Mouse (Mus musculus) lung, postnatal 25 days (tissue): ENCODE data around the gene Slco1c1.
A peak's percentile ranks its signal among the peaks of the same experiment; 100 is the strongest.

Source experiments
- DNase-seq: peaks from one replicate; pipeline ENCODE4 v3.0.0; 2022; ENCODE audit warnings: low spot score

Slco1c1 gene

GRCm38 (mm10) chr6:141523747-141524640 is at the start of gene Slco1c1:
Gene Slco1c1 (plus strand): TSS chr6:141524368.
- DNase-seq, result no peak

GRCm38 (mm10) chr6:141474696-141475095 is 49.5 kb upstream of the Slco1c1 start:
- no peak for DNase-seq

DNA sequence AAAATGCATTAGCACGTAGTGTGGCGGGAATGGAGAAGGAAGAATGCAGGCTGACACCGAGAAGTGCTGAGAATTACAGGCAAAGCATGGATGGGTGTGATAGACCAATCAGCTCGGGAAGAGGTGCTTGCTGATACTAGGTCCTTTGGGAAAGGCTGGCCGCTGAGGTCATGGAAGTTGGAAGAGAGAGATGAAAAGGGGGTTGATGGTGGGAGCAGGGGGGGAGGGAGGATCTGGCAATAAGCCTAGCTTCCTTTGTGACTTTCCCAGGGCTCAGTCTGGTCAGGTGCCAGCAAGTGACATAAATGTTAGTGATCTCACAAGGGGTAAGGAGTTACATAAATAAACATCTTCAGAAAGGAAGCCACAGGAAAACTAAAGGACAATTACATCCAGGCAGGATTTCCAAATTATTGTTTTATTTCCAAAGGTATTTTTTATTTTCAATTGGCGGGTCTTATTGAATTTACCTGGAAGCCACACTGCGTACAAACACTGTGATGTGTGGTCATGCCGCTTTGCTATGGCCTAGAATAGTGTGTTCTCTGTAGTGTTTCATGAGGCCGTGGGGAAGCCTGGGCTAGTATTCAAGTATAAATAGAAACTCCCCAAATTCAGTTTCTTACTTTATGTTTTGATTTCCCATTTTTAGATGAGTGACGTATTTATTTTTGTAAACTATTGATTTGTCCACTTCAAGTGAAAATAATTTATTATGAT is 38.7 kb upstream of the Slco1c1 start:
- peak; percentile 53 for DNase-seq

- no peak for DNase-seq
These were observed 36.9 kb upstream of the Slco1c1 start for GRCm38 (mm10) chr6:141487266-141487665.

DNA sequence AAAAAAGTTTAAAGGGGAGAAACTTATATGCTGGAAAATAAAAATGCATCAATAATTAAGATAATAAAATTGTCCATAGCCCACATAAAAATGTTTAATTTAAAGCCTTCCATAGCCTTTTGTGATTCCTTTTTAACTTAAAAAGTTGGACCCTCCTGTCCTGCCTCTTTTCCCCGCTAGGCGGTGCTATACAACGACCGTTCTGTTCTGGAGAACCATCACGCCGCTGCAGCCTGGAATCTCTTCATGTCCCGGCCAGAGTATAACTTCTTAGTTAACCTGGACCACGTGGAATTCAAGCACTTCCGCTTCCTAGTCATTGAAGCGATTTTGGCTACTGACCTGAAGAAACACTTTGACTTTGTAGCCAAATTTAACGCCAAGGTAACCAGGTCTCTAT is 35.5 kb upstream of the Slco1c1 start:
- peak; percentile 28 for DNase-seq

DNA sequence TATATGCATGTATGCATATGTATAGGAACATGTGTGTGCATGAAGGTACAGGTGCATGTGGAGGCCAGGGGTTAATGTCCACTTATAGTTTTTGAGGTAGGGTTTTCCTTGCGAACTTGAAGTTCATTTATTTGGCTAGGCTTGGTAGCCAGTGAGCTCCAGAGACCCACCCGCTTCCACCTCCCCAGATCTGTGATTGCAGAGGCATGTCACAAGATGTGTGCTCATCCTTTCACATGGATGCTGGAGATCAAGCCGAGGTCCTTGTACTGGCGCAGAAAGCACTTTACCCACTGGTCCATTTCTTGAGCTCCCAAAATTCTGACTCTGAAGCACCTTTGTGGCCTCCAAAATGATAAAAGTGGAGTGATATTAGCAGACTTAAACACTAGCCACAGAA is 29.3 kb upstream of the Slco1c1 start:
- no peak for DNase-seq

DNA sequence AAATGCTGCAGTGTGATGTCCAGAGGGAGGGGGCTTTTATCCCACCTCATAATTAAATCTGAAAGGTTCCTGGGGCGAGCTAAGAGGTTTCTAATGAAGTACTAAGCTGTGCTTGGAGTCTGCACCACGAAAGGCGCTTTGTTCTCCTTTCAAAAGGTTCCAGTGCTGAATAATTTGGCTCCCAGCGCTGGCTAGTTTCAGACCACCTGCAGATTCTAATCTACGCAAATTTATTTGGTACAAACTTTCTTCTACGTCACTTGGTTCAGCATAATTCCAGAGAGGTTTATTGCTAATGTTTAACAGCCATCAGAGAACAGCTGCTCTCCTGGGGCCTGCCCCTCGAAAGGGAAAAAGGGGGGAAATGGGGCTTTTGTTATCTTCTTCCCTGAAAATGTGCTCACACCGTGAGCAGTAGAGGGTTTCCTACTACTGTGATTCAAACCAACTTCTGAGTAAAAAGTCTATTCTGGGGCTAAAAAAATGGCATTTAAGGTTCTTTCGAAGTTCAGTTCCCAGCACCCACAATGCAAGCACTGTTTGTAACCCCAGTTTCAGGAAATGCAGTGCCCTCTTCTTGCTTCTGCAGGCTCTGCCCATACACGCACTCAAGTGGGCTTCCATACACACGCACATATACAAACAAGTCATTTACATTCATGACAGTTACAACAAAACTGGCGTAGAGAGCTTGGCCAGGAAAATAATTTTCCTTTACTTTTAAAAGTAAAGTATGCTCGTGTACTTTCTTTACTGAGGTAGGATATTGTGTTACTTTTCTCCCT is 28.3 kb upstream of the Slco1c1 start:
- no peak for DNase-seq

DNA sequence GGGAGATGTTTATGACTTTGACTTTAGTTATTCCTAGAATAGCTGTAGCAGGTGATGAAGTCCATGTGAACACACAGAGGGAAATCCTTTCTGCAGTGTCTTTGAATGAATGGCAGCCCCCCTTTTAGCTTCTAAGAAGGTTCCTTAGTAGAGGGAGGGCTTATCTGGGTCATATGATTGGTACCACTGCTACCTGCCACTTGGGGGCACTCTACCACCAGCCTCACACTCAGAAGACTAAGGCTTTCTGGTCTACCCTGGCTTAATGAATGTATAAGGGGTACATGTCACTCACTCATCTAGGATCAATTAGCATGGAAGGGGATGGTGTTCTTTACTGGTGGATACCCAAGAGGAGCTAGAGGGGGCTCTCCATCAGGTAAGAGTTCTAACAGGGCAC is 24.7 kb upstream of the Slco1c1 start:
- no peak for DNase-seq

GRCm38 (mm10) chr6:141501171-141501570 is 23.0 kb upstream of the Slco1c1 start:
- no peak for DNase-seq

- no peak for DNase-seq
These were observed 1.6 kb upstream of the Slco1c1 start for GRCm38 (mm10) chr6:141522541-141522940.

DNA sequence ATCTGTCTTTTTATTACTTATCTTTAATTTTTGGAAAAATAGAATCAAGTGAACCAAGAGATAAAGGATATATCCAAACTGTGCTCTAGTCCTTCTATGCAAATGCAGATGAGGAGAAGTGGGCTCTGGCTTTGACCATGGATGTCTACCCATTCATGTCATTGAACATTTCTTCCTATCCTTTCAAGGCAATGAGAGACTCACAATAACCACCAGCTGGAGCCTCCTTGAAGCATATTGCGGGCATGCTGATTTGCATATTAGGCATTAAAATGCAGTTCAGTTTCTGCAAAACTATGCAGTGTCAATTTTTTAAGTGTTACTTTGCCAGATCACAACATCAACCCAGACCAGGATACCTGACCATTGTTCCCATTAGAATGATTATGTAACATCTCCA is 1.6 kb downstream of the Slco1c1 start:
- DNase-seq, result no peak

DNA sequence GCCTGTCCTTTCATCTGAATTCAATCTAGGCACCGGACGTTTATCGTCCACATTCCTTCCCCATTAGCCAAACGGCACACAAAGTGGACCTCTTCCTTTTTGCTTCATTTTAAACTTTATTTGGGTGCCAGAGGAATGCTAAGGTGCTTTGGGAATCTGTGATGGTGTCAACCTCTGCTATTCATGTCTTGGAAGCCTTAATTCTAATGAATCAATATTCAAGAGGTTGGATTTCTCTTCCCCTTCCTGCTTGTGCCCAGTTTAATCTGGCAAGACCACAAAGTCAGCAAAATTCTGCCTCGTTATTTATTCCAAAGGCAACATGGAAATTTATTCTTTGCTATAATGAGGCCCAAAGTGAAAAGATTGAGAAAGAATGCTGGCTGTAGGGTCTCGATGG is 6.7 kb downstream of the Slco1c1 start:
- no peak for DNase-seq

DNA sequence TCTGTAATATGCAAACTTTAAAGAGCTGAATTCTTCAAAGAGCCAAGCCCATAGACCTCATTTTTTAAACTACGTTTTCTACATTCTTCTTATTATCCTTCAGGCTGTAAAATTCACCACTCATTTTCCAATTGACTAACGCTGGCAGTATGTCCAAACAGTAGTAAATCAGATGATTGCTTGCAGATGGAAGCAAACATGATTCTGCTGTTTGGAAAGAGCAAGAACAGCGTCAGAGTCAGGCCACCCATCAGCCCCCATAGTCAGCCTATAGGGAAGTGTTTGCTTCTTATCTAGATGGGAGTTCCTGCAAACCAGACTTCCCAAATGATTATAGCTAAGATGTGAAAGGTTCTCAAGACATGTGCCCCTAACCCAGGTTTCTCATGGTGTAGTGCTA is 13.1 kb downstream of the Slco1c1 start:
- DNase-seq, result no peak

DNA sequence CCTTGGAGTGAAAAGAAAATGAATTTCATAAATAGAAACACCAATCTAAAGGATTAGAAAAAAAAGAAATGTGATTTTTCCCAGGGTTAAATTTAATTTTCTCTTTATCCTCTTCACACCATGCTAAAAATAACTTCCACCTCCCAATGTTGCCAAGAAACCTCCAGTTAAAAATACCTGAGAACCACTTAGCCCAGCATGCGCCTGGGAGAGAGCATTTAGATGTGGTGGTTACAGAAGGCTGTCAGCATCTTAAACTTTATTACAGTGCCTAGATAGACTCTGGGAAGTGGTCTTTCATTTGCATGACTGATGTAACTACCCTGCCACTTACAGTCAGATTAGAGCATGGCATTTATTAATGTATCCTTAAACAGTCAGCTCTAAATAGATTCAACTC is 17.0 kb downstream of the Slco1c1 start:
- DNase-seq, result no peak

GRCm38 (mm10) chr6:141543344-141543743 is 19.2 kb downstream of the Slco1c1 start:
- no peak for DNase-seq

GRCm38 (mm10) chr6:141558118-141558517 is 34.0 kb downstream of the Slco1c1 start:
- no peak for DNase-seq

DNA sequence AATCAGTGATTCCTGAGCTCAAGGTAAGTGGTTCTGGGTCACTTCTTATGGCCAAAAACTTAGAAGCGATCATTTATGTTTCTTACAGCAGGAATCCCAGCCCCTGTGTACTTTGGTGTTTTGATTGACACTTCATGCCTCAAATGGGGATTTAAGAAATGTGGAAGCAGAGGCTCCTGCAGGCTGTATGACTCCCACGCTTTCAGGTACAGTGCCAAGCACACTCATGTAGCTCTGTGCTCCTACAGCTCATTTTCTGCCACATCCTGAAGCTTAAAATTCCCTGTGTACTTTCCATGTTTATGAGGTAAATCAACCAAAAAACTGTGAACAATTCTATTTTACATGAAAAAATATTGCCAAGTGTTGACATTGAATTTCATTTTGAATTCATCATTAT is 43.2 kb downstream of the Slco1c1 start:
- DNase-seq, result no peak

- DNase-seq, result no peak
These were observed 43.8 kb downstream of the Slco1c1 start for GRCm38 (mm10) chr6:141567852-141568558.

GRCm38 (mm10) chr6:141568559-141568946 is 44.4 kb downstream of the Slco1c1 start:
- no peak for DNase-seq

DNA sequence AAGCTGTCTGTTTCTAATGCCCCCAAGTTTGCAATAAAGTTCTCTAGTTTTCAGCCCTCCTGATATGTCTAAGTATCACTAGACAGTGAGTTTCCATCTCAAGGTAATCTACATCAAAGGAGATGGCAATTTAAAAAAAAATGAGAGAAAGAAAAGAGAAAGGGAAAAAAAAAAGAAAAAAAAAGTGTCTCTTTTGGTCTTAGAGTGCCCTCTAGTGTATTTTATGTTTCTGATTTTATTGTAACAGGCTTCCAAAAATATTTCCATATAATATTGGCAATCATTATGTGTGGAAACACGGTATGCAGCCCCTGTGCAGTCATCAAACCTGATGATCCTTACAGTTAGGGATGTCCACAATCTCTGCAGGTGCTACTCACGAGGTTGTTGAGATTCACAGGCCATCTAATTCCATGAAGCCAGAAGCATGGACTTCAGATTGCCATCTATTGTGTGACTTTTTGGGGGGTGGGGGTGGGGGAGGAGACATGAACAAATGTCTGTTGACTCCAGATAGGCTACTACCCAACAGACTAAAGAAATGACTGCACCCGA is 52.6 kb downstream of the Slco1c1 start:
- DNase-seq, result no peak

DNA sequence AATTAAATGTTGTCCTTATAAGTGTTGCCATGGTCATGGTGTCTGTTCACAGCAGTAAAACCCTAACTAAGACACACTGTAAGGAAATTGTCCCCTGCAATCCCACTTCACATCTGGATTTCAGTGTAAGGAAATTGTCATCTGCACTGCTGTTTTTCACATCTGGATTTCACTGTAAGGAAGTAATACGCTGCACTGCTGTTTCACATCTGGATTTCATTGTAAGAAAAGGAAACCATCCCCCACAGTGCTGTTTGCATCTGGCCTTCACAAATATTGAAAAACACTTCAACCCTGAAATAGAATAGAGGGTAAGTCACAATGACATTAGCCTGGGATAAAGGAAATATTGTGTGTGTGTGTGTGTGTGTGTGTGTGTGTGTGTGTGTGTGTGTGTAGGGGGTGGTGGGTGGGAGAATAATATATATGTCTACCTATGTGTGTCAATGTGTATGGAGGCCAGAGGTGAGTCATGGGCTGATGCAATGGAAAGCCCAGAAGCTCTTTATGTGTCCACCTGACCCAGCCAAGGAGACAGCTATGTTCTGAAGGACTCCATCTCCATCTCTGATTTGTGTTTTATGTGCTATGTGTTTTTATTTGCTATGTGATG is 60.7 kb downstream of the Slco1c1 start:
- no peak for DNase-seq
